Mouse (Mus musculus) heart, embryonic 12.5 days (tissue): ENCODE measurements around the gene Ifi213. TPM values are rescaled to one million over a fixed set of nuclear protein-coding genes. Genes with fewer than 3 reads are reported as not detected.
"Not testable (repeated sequence)": the region's sequence is repeated elsewhere in the genome, so short reads cannot be mapped to it uniquely, and the experiment has no call there.

Experiments
- ATAC-seq: fragments of 200-750 bp; cut with Nextera tagmentation; 2 replicates; pipeline ENCODE4 v1.8.0; 2017; ENCODE audit warnings: moderate TSS enrichment, moderate library complexity; ENCODE audit not compliant: insufficient number of reproducible peaks, low FRiP score
- H3K27ac ChIP-seq: fragments of 300-500 bp; sonication (generic); 2 replicates; pipeline ENCODE4 v1.5.1; 2016; ENCODE audit warnings: mild to moderate bottlenecking, moderate library complexity; ENCODE audit not compliant: poor library complexity, severe bottlenecking
- H3K27me3 ChIP-seq: fragments of 300-500 bp; sonication (generic); replicated peaks from 2 replicates; pipeline ENCODE4 v1.6.1; 2016; ENCODE audit warnings: mild to moderate bottlenecking, moderate library complexity
- H3K36me3 ChIP-seq: fragments of 300-500 bp; sonication (generic); 2 replicates; pipeline ENCODE4 v1.6.1; 2016; ENCODE audit warnings: mild to moderate bottlenecking, moderate library complexity
- H3K4me1 ChIP-seq: fragments of 300-500 bp; sonication (generic); replicated peaks from 2 replicates; pipeline ENCODE4 v1.6.1; 2016; ENCODE audit warnings: mild to moderate bottlenecking
- H3K4me2 ChIP-seq: fragments of 300-500 bp; sonication (generic); 2 replicates; pipeline ENCODE4 v1.6.1; 2016; ENCODE audit warnings: mild to moderate bottlenecking, moderate library complexity
- H3K4me3 ChIP-seq: fragments of 300-500 bp; sonication (generic); 2 replicates; pipeline ENCODE4 v1.5.1; 2016; ENCODE audit warnings: mild to moderate bottlenecking
- H3K9ac ChIP-seq: fragments of 300-500 bp; sonication (generic); 2 replicates; pipeline ENCODE4 v1.6.1; 2016; ENCODE audit warnings: mild to moderate bottlenecking, moderate library complexity
- H3K9me3 ChIP-seq: fragments of 300-500 bp; sonication (generic); replicated peaks from 2 replicates; pipeline ENCODE4 v1.6.1; 2016; ENCODE audit warnings: mild to moderate bottlenecking, moderate library complexity
- WGBS: fragments of 180-500 bp; shearing (Covaris S2); methylation state at CpG from one replicate; pipeline ENCODE4 v1.1.7; 2016; 5-methylcytosine and 5-hydroxymethylcytosine counted together
- polyA plus RNA-seq: library from polyadenylated mRNA; unstranded; fragments of >200 nt; fragmentation: Nextera tagmentation; extraction: Ambion mirVana; gene quantifications from 2 replicates; pipeline ENCODE4 v1.2.1, GENCODE M21; 2016

Ifi213 gene
- polyA plus RNA-seq, result 0.11 and 0.33 TPM in 2 replicates

- H3K9me3 ChIP-seq, H3K4me1 ChIP-seq, H3K4me3 ChIP-seq, H3K4me2 ChIP-seq, H3K36me3 ChIP-seq, H3K27ac ChIP-seq, ATAC-seq, H3K9ac ChIP-seq, H3K27me3 ChIP-seq: not testable (repeated sequence)
- 63% methylated on average over 3 of the region's 3 CpGs for WGBS
These were observed at the start of gene Ifi213 for GRCm38 (mm10) chr1:173598838-173599494. Ifi213 (minus strand) TSS chr1:173599274.

- Histone ChIP-seq H3K9ac (no peak overlapping the region), H3K4me2 (no peak overlapping the region), H3K9me3 (no peaks in the 10 kb centered on the region), H3K4me3 (no peak overlapping the region), H3K27me3 (no peaks in the 10 kb centered on the region), H3K36me3 (no peaks in the 10 kb centered on the region), H3K27ac (no peak overlapping the region), H3K4me1 (no peaks in the 10 kb centered on the region)
- no peak for ATAC-seq
- WGBS, result 68% methylated on average over 2 of the region's 2 CpGs
These were observed 46.3 kb upstream of the Ifi213 start for GRCm38 (mm10) chr1:173645393-173645792.

GRCm38 (mm10) chr1:173633969-173634645 lies 35.0 kb upstream of the Ifi213 start:
- no peaks in the 10 kb centered on the region for H3K27me3 ChIP-seq
- WGBS, result 76% methylated on average over 5 of the region's 5 CpGs
- no peak overlapping the region for H3K9ac ChIP-seq
- no peak overlapping the region for H3K4me2 ChIP-seq
- ATAC-seq, result no peak
- no peak overlapping the region for H3K27ac ChIP-seq
- no peaks in the 10 kb centered on the region for H3K4me1 ChIP-seq
- H3K36me3 ChIP-seq, result no peaks in the 10 kb centered on the region
- H3K9me3 ChIP-seq, result no peaks in the 10 kb centered on the region
- no peak overlapping the region for H3K4me3 ChIP-seq

- not testable (repeated sequence) for H3K4me3 ChIP-seq, H3K36me3 ChIP-seq, H3K27ac ChIP-seq, H3K4me2 ChIP-seq, H3K9ac ChIP-seq, ATAC-seq, H3K4me1 ChIP-seq, H3K9me3 ChIP-seq, H3K27me3 ChIP-seq
- WGBS, result 76% methylated on average over 2 of the region's 2 CpGs
These were observed 31.5 kb upstream of the Ifi213 start, which contains the start of gene Ifi209 for GRCm38 (mm10) chr1:173630622-173631021. Ifi209 (plus strand) TSS chr1:173630917.

- no peaks in the 10 kb centered on the region for H3K9me3 ChIP-seq
- H3K36me3 ChIP-seq, result no peaks in the 10 kb centered on the region
- H3K27ac ChIP-seq, result no peak overlapping the region
- H3K4me2 ChIP-seq, result no peak overlapping the region
- ATAC-seq, result no peak
- no peaks in the 10 kb centered on the region for H3K4me1 ChIP-seq
- 52% methylated on average over 2 of the region's 2 CpGs for WGBS
- H3K9ac ChIP-seq, result no peak overlapping the region
- H3K27me3 ChIP-seq, result no peaks in the 10 kb centered on the region
- H3K4me3 ChIP-seq, result no peak overlapping the region
These were observed 27.6 kb upstream of the Ifi213 start for GRCm38 (mm10) chr1:173626686-173627085.

- H3K9ac ChIP-seq, result no peak overlapping the region
- no peaks in the 10 kb centered on the region for H3K9me3 ChIP-seq
- 77% methylated on average over 2 of the region's 2 CpGs for WGBS
- H3K27ac ChIP-seq, result no peak overlapping the region
- no peak overlapping the region for H3K4me3 ChIP-seq
- H3K36me3 ChIP-seq, result no peaks in the 10 kb centered on the region
- H3K4me2 ChIP-seq, result no peak overlapping the region
- H3K4me1 ChIP-seq, result no peaks in the 10 kb centered on the region
- H3K27me3 ChIP-seq, result no peaks in the 10 kb centered on the region
- ATAC-seq, result no peak
These were observed 25.0 kb upstream of the Ifi213 start for GRCm38 (mm10) chr1:173624052-173624451.

GRCm38 (mm10) chr1:173622216-173622615 lies 23.1 kb upstream of the Ifi213 start:
- not testable (repeated sequence) for H3K27me3 ChIP-seq, H3K4me1 ChIP-seq, H3K27ac ChIP-seq, H3K9ac ChIP-seq, H3K4me3 ChIP-seq, ATAC-seq, H3K4me2 ChIP-seq, H3K9me3 ChIP-seq, H3K36me3 ChIP-seq
- 75% methylated on average over 2 of the region's 2 CpGs for WGBS

GRCm38 (mm10) chr1:173610291-173610690 lies 11.2 kb upstream of the Ifi213 start:
- not testable (repeated sequence) for H3K9ac ChIP-seq, H3K27me3 ChIP-seq, H3K36me3 ChIP-seq, H3K27ac ChIP-seq, H3K4me2 ChIP-seq, H3K4me3 ChIP-seq, H3K9me3 ChIP-seq, H3K4me1 ChIP-seq, ATAC-seq
- 77% methylated on average over 3 of the region's 3 CpGs for WGBS

- H3K9me3 ChIP-seq, H3K9ac ChIP-seq, H3K4me2 ChIP-seq, H3K36me3 ChIP-seq, ATAC-seq, H3K4me1 ChIP-seq, H3K27me3 ChIP-seq, H3K27ac ChIP-seq, H3K4me3 ChIP-seq: not testable (repeated sequence)
- WGBS, result 90% methylated on average over 2 of the region's 2 CpGs
These were observed 9.4 kb downstream of the Ifi213 start for GRCm38 (mm10) chr1:173589698-173590097.

GRCm38 (mm10) chr1:173579921-173580585 lies 19.0 kb downstream of the Ifi213 start:
- H3K4me3 ChIP-seq, result no peak overlapping the region
- H3K27ac ChIP-seq, result no peak overlapping the region
- no peak overlapping the region for H3K4me2 ChIP-seq
- 85% methylated on average over 26 of the region's 26 CpGs for WGBS
- H3K27me3 ChIP-seq, result no peaks in the 10 kb centered on the region
- no peak for ATAC-seq
- H3K36me3 ChIP-seq, result no peaks in the 10 kb centered on the region
- H3K4me1 ChIP-seq, result no peaks in the 10 kb centered on the region
- H3K9me3 ChIP-seq, result peaks cover 52% of the 10 kb centered on the region
- no peak overlapping the region for H3K9ac ChIP-seq

GRCm38 (mm10) chr1:173579079-173579478 lies 20.0 kb downstream of the Ifi213 start:
- Histone ChIP-seq H3K36me3 (no peaks in the 10 kb centered on the region), H3K4me1 (no peaks in the 10 kb centered on the region), H3K4me3 (no peak overlapping the region), H3K9me3 (peaks cover 54% of the 10 kb centered on the region), H3K9ac (no peak overlapping the region), H3K4me2 (no peak overlapping the region), H3K27me3 (no peaks in the 10 kb centered on the region), H3K27ac (no peak overlapping the region)
- 85% methylated on average over 9 of the region's 9 CpGs for WGBS
- ATAC-seq, result no peak
